In genomic region chr9:5332441-5332840, GRCm38 (mm10) we compare ENCODE assay signal across 23 mouse cellular contexts. TPM values are rescaled to one million over a fixed set of nuclear protein-coding genes. Genes with fewer than 3 reads are reported as not detected.
"Had no signal": no experiment of that assay in that cellular context is flagged by ENCODE, and none has a peak within 500 bp of the region (broad histone marks: within the 10 kb centered on the region; RNA-seq: fewer than 3 reads in every experiment).

No protein-coding gene starts in this region.

- H3K27me3 ChIP-seq: kidney, embryonic 15.5 days; limb, embryonic 12.5 days; limb, embryonic 15.5 days; liver, embryonic 13.5 days; midbrain, embryonic 15.5 days; neural tube, embryonic 12.5 days; neural tube, embryonic 15.5 days had no signal

- DNase-seq: kidney, adult 11 months; kidney, adult 8-10 months; kidney, postnatal 10 days; layer of hippocampus, postnatal 36 days; left cerebral cortex, postnatal 4 days; liver, embryonic 13.5 days; lung, adult 2 months; lung, postnatal 14 days; lung, postnatal 4 days; right cerebral cortex, adult 18-20 months; right cerebral cortex, postnatal 14 days; right cerebral cortex, postnatal 4 days; spleen, adult 18-20 months; thymus, adult 18-20 months; thymus, postnatal 14 days had no signal

- H3K4me2 ChIP-seq: kidney, embryonic 15.5 days; limb, embryonic 12.5 days; limb, embryonic 15.5 days; liver, embryonic 13.5 days; midbrain, embryonic 11.5 days; midbrain, embryonic 15.5 days; neural tube, embryonic 12.5 days; neural tube, embryonic 15.5 days had no signal

- H3K9me3 ChIP-seq: kidney, embryonic 15.5 days; limb, embryonic 12.5 days; limb, embryonic 15.5 days; liver, embryonic 13.5 days; midbrain, embryonic 15.5 days; neural tube, embryonic 12.5 days; neural tube, embryonic 15.5 days had no signal

- H3K9ac ChIP-seq: kidney, embryonic 15.5 days; limb, embryonic 12.5 days; limb, embryonic 15.5 days; liver, embryonic 13.5 days; midbrain, embryonic 15.5 days; neural tube, embryonic 12.5 days; neural tube, embryonic 15.5 days had no signal

- H3K4me3 ChIP-seq: kidney, embryonic 15.5 days; limb, embryonic 12.5 days; limb, embryonic 15.5 days; liver, embryonic 13.5 days; midbrain, embryonic 15.5 days; neural tube, embryonic 12.5 days; neural tube, embryonic 15.5 days had no signal

- H3K36me3 ChIP-seq: kidney, embryonic 15.5 days; limb, embryonic 12.5 days; limb, embryonic 15.5 days; liver, embryonic 13.5 days; midbrain, embryonic 15.5 days; neural tube, embryonic 12.5 days; neural tube, embryonic 15.5 days had no signal

- H3K27ac ChIP-seq: kidney, embryonic 15.5 days; limb, embryonic 12.5 days; limb, embryonic 15.5 days; liver, embryonic 13.5 days; midbrain, embryonic 15.5 days; neural tube, embryonic 12.5 days; neural tube, embryonic 15.5 days had no signal

- H3K4me1 ChIP-seq: kidney, embryonic 15.5 days; limb, embryonic 12.5 days; limb, embryonic 15.5 days; liver, embryonic 13.5 days; midbrain, embryonic 15.5 days; neural tube, embryonic 12.5 days; neural tube, embryonic 15.5 days had no signal

- ATAC-seq: midbrain, embryonic 15.5 days had no signal

RNA-seq across cellular contexts. Expression of gene Casp12, which starts 12.8 kb away (rescaled TPM):
- total RNA-seq: megakaryocyte-erythroid progenitor cell, adult 5-6 weeks had no signal
- polyA plus RNA-seq: limb, embryonic 12.5 days had no signal
